Mouse (Mus musculus) megakaryocyte, embryonic 14.5 days (primary cell): ENCODE measurements around the gene Best1.

Source experiments
- FLI1 ChIP-seq: IDR thresholded peaks from 2 replicates; pipeline ENCODE4 v1.6.1; 2012; ENCODE audit warnings: low read length, inconsistent platforms, mixed read lengths
- GATA1 ChIP-seq: IDR thresholded peaks from 3 replicates; pipeline ENCODE4 v1.6.1; 2012; ENCODE audit warnings: mixed read lengths, low read length, inconsistent platforms, borderline replicate concordance

DNA sequence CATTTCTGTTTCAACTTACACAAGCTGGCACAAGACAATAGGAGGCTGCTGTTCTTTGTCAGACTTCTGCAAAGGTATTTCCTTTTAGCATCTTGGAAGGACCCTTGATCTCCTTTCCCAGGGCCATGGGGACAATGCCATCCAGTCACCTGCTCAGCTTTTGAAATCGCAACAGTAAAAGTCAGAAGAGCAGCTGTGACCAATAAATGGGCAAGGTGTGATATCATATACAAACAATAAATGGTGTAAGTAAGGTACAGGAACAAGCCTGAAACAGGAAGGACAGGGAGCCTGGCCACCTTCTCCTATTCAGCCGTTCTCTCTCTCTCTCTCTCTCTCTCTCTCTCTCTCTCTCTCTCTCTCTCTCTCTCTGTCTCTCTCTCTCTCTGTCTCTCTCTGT lies 49.0 kb upstream of the Best1 start:
- no peak for TF ChIP-seq GATA1
- no peak for TF ChIP-seq FLI1
